Mouse (Mus musculus) layer of hippocampus, postnatal 25 days (tissue): ENCODE results near the gene Stard8. TPM values are rescaled to one million over a fixed set of nuclear protein-coding genes. Genes with fewer than 3 reads are reported as not detected.
A peak's percentile ranks its signal among the peaks of the same experiment; 100 is the strongest.
"Not testable (repeated sequence)": the region's sequence is repeated elsewhere in the genome, so short reads cannot be mapped to it uniquely, and the experiment has no call there.

Source experiments
- DNase-seq, 2 experiments: peaks; one replicate each; pipeline ENCODE4 v3.0.0; 2022; ENCODE audit warnings: mixed read lengths in 2 of 2, low spot score in 1 of 2; ENCODE audit errors: extremely low spot score in 1 of 2
- total RNA-seq, 2 experiments: library from RNA; stranded (reverse); gene quantifications; 2 replicates each; pipeline ENCODE4 v1.2.3; 2021

Stard8 gene
- total RNA-seq = 1 to 10 TPM; 5.5 to 8.5 TPM

GRCm38 (mm10) chrX:99003046-99003445 is at the start of gene Stard8:
TSS of gene Stard8 (plus strand) at chrX:99003248.
- no peak for DNase-seq

GRCm38 (mm10) chrX:98953941-98954340 is 49.1 kb upstream of the Stard8 start:
- DNase-seq = peak in 1 of 2 experiments; percentile 6

GRCm38 (mm10) chrX:98958287-98958686 is 44.8 kb upstream of the Stard8 start:
- DNase-seq = no peak

GRCm38 (mm10) chrX:98959050-98959449 is 44.0 kb upstream of the Stard8 start:
- DNase-seq = no peak

- DNase-seq = no peak
These were observed 39.3 kb upstream of the Stard8 start for GRCm38 (mm10) chrX:98963742-98964141.

- DNase-seq = no peak
These were observed 38.5 kb upstream of the Stard8 start for GRCm38 (mm10) chrX:98964513-98964912.

- not testable (repeated sequence) for DNase-seq
These were observed 16.4 kb upstream of the Stard8 start for GRCm38 (mm10) chrX:98986611-98987010.

- peak; percentile 19 to 58 for DNase-seq
These were observed 13.5 kb upstream of the Stard8 start for GRCm38 (mm10) chrX:98989574-98989973.

GRCm38 (mm10) chrX:99002065-99002464 is 983 bp upstream of the Stard8 start:
- no peak for DNase-seq

- no peak for DNase-seq
These were observed 7.5 kb downstream of the Stard8 start for GRCm38 (mm10) chrX:99010581-99010980.

- no peak for DNase-seq
These were observed 8.2 kb downstream of the Stard8 start for GRCm38 (mm10) chrX:99011281-99011680.

GRCm38 (mm10) chrX:99012486-99012885 is 9.4 kb downstream of the Stard8 start:
- no peak for DNase-seq

GRCm38 (mm10) chrX:99015705-99016104 is 12.7 kb downstream of the Stard8 start:
- DNase-seq = no peak

- no peak for DNase-seq
These were observed 13.9 kb downstream of the Stard8 start for GRCm38 (mm10) chrX:99016987-99017386.

- no peak for DNase-seq
These were observed 14.8 kb downstream of the Stard8 start for GRCm38 (mm10) chrX:99017874-99018273.

- DNase-seq = no peak
These were observed 16.3 kb downstream of the Stard8 start for GRCm38 (mm10) chrX:99019303-99019702.

- no peak for DNase-seq
These were observed 17.2 kb downstream of the Stard8 start for GRCm38 (mm10) chrX:99020215-99020614.

GRCm38 (mm10) chrX:99021593-99021992 is 18.5 kb downstream of the Stard8 start:
- no peak for DNase-seq

- DNase-seq = no peak
These were observed 20.9 kb downstream of the Stard8 start for GRCm38 (mm10) chrX:99023951-99024350.

GRCm38 (mm10) chrX:99035407-99035806 is 32.4 kb downstream of the Stard8 start:
- no peak for DNase-seq

GRCm38 (mm10) chrX:99042451-99042951 is 39.5 kb downstream of the Stard8 start:
- peak; percentile 19 to 40 for DNase-seq

- DNase-seq = no peak
These were observed 40.2 kb downstream of the Stard8 start for GRCm38 (mm10) chrX:99043275-99043674.

GRCm38 (mm10) chrX:99043739-99044138 is 40.7 kb downstream of the Stard8 start:
- no peak for DNase-seq
